Mouse (Mus musculus): ENCODE results near the gene Rho. TPM values are rescaled to one million over a fixed set of nuclear protein-coding genes. Genes with fewer than 3 reads are reported as not detected.
A peak's percentile ranks its signal among the peaks of the same experiment; 100 is the strongest.

Gene Rho
- polyA plus RNA-seq, 1 experiment from 2014 or later = 0.51 TPM

DNA sequence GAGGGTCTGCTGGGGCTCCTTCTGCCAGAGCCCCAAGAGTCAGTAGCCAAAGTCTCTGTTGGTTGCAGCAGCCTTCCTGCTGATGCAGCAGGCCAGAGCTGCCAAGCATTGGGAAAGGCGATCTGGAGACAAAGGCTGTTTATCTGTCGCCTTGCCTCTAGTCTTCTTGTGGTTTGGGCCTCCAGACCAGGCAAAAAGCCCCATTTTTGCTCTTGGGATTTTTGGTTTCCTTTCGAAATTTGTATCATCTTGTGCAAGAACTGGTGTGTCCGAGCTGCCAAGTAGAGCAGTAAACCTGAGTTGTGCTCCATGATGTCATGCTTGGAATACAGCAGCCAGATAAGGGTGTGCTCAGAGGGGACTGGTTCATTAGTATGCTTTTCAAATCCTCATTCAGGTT lies 34.4 kb upstream of the Rho start:
- WGBS = 66% methylated on average over 4 of the region's 4 CpGs
- H3K4me1 ChIP-seq (ENCODE audit: control insufficient read depth, insufficient read depth, low read length) = peaks cover 12% of the 10 kb centered on the region
- no peak overlapping the region for H3K9ac ChIP-seq (ENCODE audit: low read depth, low read length)
- no peaks in the 10 kb centered on the region for H3K9me3 ChIP-seq (ENCODE audit: control insufficient read depth, low read length)
- no peak overlapping the region for H3K4me2 ChIP-seq (ENCODE audit: low read depth, low read length)
- peaks cover 31% of the 10 kb centered on the region for H3K36me3 ChIP-seq (ENCODE audit: control insufficient read depth, insufficient read depth, low read length)
- H3K27me3 ChIP-seq (replicated peaks; ENCODE audit: control insufficient read depth, insufficient read depth, low read length) = no peaks in the 10 kb centered on the region
- no peak for ATAC-seq (ENCODE audit: low read depth)
- peak; percentile 39 for DNase-seq (ENCODE audit: low spot score)
- peak overlapping the region; percentile 16; the same call in 1 of the 2 replicates for H3K27ac ChIP-seq (replicated peaks; ENCODE audit: low read depth, low read length)
- H3K4me3 ChIP-seq (ENCODE audit: low read depth, low read length) = no peak overlapping the region

DNA sequence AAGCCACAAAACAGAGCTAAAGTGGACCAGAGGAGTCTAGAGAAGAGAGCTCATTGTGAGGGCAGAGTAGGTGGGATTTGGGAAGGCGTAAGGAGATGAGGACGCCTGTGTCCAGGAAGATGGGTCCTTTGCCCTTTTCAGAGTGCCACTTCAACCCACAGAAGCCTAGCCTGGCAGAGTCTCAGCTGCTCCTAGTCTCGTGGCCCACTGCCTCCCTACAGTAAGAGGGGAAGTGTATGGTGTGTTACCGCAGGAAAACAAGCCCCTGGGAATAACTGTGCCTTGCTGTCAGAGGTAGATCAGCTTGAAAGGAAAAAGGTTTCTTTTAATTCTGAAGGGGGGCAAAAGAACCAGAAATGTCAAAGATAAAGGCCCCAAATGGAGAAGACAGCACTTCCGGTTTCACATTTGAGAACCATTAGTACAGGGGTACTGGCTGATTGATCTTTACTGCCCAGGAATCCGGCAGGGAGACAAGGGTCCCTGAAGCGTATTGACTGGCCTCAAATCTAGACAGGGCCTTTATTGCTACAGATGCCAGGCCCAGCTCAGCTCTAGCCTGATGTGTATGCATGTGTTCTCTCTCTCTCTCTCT lies 33.5 kb upstream of the Rho start:
- no peak overlapping the region for H3K4me3 ChIP-seq (ENCODE audit: low read depth, low read length)
- DNase-seq (ENCODE audit: low spot score) = no peak
- 59% methylated on average over 7 of the region's 7 CpGs for WGBS
- no peaks in the 10 kb centered on the region for H3K27me3 ChIP-seq (replicated peaks; ENCODE audit: control insufficient read depth, insufficient read depth, low read length)
- ATAC-seq (ENCODE audit: low read depth) = no peak
- no peak overlapping the region for H3K4me2 ChIP-seq (ENCODE audit: low read depth, low read length)
- 0 out of 2 replicates have a peak overlapping the region, but pooled peaks have one; percentile 2 for H3K9ac ChIP-seq (ENCODE audit: low read depth, low read length)
- peaks cover 34% of the 10 kb centered on the region for H3K36me3 ChIP-seq (ENCODE audit: control insufficient read depth, insufficient read depth, low read length)
- H3K27ac ChIP-seq (replicated peaks; ENCODE audit: low read depth, low read length) = no peak overlapping the region
- no peaks in the 10 kb centered on the region for H3K9me3 ChIP-seq (ENCODE audit: control insufficient read depth, low read length)
- H3K4me1 ChIP-seq (ENCODE audit: control insufficient read depth, insufficient read depth, low read length) = peaks cover 12% of the 10 kb centered on the region

DNA sequence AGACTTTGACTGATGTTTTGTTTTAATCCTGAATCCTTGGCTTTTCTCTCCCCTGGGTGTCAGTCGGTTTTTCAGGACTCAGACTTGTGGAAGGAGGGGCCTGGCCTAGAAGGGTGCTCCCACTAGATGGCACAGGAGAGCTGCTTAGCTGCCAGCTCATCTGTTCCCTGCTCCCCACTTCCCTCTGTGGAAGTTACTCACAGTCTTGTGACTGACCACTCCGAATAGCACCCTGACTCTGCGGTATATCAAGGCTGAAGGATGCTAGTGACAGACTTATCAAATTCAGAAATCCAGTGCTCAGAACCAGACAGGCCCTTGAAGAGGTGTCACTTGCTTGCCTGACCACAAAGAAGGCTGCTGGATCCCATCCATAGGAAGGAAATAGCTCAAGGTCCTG lies 30.5 kb upstream of the Rho start:
- H3K27me3 ChIP-seq (replicated peaks; ENCODE audit: control insufficient read depth, insufficient read depth, low read length) = no peaks in the 10 kb centered on the region
- peaks cover 12% of the 10 kb centered on the region for H3K4me1 ChIP-seq (ENCODE audit: control insufficient read depth, insufficient read depth, low read length)
- H3K4me2 ChIP-seq (ENCODE audit: low read depth, low read length) = no peak overlapping the region
- DNase-seq (ENCODE audit: low spot score) (peak; percentile 79), ATAC-seq (ENCODE audit: low read depth) (peak; percentile 79)
- 31% methylated on average over 3 of the region's 3 CpGs for WGBS
- 0 out of 2 replicates have a peak overlapping the region, but pooled peaks have one; percentile 2 for H3K27ac ChIP-seq (replicated peaks; ENCODE audit: low read depth, low read length)
- H3K4me3 ChIP-seq (ENCODE audit: low read depth, low read length) = no peak overlapping the region
- no peaks in the 10 kb centered on the region for H3K9me3 ChIP-seq (ENCODE audit: control insufficient read depth, low read length)
- no peak overlapping the region for H3K9ac ChIP-seq (ENCODE audit: low read depth, low read length)
- peaks cover 19% of the 10 kb centered on the region; the same call in 1 of the 2 replicates for H3K36me3 ChIP-seq (ENCODE audit: control insufficient read depth, insufficient read depth, low read length)

DNA sequence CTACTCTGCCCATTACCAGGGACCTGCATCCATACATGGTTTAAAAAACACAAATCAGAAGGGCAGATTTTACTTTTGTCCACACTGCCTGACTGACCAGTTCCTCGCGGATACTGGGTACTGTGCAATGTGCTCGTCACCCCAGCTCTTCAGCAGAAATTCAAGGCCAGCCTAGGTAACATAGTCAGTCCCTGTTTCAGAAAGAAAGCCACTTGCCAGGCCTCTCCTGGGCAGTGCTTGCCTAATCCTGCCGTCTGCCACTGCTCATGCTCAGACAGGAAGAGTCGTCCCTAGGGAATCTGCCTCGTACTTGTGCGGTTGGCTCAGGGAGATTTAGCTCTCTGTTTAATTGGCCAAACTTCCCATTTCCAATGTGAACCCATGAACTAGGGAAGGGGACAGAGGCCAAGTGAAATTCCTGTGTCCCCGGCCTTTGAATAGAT lies 30.0 kb upstream of the Rho start:
- Histone ChIP-seq H3K9me3 (ENCODE audit: control insufficient read depth, low read length) (no peaks in the 10 kb centered on the region), H3K4me1 (ENCODE audit: control insufficient read depth, insufficient read depth, low read length) (peaks cover 12% of the 10 kb centered on the region), H3K4me3 (ENCODE audit: low read depth, low read length) (no peak overlapping the region), H3K36me3 (ENCODE audit: control insufficient read depth, insufficient read depth, low read length) (peaks cover 22% of the 10 kb centered on the region; the same call in 1 of the 2 replicates), H3K27me3 (replicated peaks; ENCODE audit: control insufficient read depth, insufficient read depth, low read length) (no peaks in the 10 kb centered on the region), H3K4me2 (ENCODE audit: low read depth, low read length) (no peak overlapping the region), H3K9ac (ENCODE audit: low read depth, low read length) (0 out of 2 replicates have a peak overlapping the region, but pooled peaks have one; percentile 21), H3K27ac (replicated peaks; ENCODE audit: low read depth, low read length) (0 out of 2 replicates have a peak overlapping the region, but pooled peaks have one; percentile 2)
- ATAC-seq (ENCODE audit: low read depth) (no peak), DNase-seq (ENCODE audit: low spot score) (peak; percentile 77)
- 61% methylated on average over 8 of the region's 8 CpGs for WGBS

DNA sequence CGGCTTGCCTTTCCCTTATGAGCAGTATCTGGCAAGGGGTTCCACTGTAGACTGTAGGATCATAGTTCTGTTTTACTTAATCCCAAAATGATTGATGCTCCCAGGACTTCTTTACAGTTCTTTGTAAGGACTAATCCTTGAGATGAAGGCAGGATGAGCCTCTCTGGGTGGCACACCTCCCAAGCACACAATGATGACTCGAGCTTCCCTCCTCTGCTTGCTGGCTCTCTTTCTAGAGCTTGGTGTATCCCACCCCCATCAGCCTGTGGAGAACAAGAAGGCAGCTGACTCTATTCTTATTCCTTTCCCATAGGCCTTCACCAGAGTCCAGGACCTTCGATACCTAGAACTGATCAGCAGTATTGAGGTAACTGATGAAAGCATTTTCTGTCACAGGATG lies 29.0 kb upstream of the Rho start:
- DNase-seq (ENCODE audit: low spot score) = no peak
- Histone ChIP-seq H3K27me3 (replicated peaks; ENCODE audit: control insufficient read depth, insufficient read depth, low read length) (no peaks in the 10 kb centered on the region), H3K9ac (ENCODE audit: low read depth, low read length) (no peak overlapping the region), H3K36me3 (ENCODE audit: control insufficient read depth, insufficient read depth, low read length) (peaks cover 30% of the 10 kb centered on the region), H3K4me2 (ENCODE audit: low read depth, low read length) (no peak overlapping the region), H3K4me1 (ENCODE audit: control insufficient read depth, insufficient read depth, low read length) (peaks cover 5% of the 10 kb centered on the region), H3K4me3 (ENCODE audit: low read depth, low read length) (no peak overlapping the region), H3K27ac (replicated peaks; ENCODE audit: low read depth, low read length) (no peak overlapping the region), H3K9me3 (ENCODE audit: control insufficient read depth, low read length) (no peaks in the 10 kb centered on the region)
- ATAC-seq (ENCODE audit: low read depth) = 0 out of 2 replicates have a peak, but pooled peaks have one; percentile 20
- 81% methylated on average over 3 of the region's 3 CpGs for WGBS

DNA sequence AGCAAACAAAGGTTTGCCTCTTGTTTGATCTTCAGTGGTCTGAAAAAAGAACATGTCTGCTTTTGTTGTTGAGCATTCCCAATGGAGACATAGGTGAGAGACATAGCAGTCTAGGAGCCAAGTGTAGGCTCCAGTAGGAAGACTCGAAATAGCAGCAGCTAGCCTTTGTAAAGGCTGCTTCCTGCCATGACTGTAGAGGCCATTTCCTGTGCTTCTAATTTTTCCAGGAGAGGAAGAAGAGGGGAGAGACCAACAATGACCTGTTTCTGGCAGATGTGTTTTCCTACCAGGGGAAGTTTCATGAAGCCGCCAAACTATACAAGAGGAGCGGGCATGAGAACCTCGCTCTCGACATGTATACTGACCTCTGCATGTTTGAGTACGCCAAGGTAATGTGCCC lies 26.0 kb upstream of the Rho start:
- H3K4me1 ChIP-seq (ENCODE audit: control insufficient read depth, insufficient read depth, low read length) = no peaks in the 10 kb centered on the region
- ATAC-seq (ENCODE audit: low read depth) (no peak), DNase-seq (ENCODE audit: low spot score) (no peak)
- H3K36me3 ChIP-seq (ENCODE audit: control insufficient read depth, insufficient read depth, low read length) = peaks cover 26% of the 10 kb centered on the region
- H3K4me2 ChIP-seq (ENCODE audit: low read depth, low read length) = no peak overlapping the region
- H3K9me3 ChIP-seq (ENCODE audit: control insufficient read depth, low read length) = no peaks in the 10 kb centered on the region
- 85% methylated on average over 6 of the region's 6 CpGs for WGBS
- no peaks in the 10 kb centered on the region for H3K27me3 ChIP-seq (replicated peaks; ENCODE audit: control insufficient read depth, insufficient read depth, low read length)
- no peak overlapping the region for H3K4me3 ChIP-seq (ENCODE audit: low read depth, low read length)
- H3K27ac ChIP-seq (replicated peaks; ENCODE audit: low read depth, low read length) = no peak overlapping the region
- H3K9ac ChIP-seq (ENCODE audit: low read depth, low read length) = no peak overlapping the region

DNA sequence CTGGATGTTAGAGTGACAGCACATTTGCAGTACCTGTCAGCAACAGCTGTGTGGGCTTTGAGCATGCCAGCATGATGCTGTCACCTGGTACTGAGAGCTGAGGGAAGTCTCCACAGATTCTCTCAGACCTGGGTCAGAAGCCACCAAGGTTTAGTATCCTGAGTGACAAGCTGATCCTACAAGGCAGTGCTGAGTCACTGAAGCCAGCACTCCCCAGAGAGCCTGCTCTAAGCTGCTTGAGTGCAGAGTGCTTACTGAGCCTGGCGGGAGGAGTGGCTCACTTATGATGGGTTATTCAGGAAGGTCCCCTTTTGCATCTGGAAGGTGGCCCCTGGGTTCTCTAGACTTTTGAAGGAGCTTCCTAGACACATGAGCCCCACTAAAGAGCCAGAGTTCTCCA lies 25.1 kb upstream of the Rho start:
- no peak overlapping the region for H3K27ac ChIP-seq (replicated peaks; ENCODE audit: low read depth, low read length)
- no peaks in the 10 kb centered on the region for H3K27me3 ChIP-seq (replicated peaks; ENCODE audit: control insufficient read depth, insufficient read depth, low read length)
- no peak overlapping the region for H3K4me3 ChIP-seq (ENCODE audit: low read depth, low read length)
- no peak overlapping the region for H3K4me2 ChIP-seq (ENCODE audit: low read depth, low read length)
- peaks cover 26% of the 10 kb centered on the region for H3K36me3 ChIP-seq (ENCODE audit: control insufficient read depth, insufficient read depth, low read length)
- DNase-seq (ENCODE audit: low spot score) (no peak), ATAC-seq (ENCODE audit: low read depth) (no peak)
- no peak overlapping the region for H3K9ac ChIP-seq (ENCODE audit: low read depth, low read length)
- 93% methylated on average over 1 of the region's 1 CpGs for WGBS
- no peaks in the 10 kb centered on the region for H3K9me3 ChIP-seq (ENCODE audit: control insufficient read depth, low read length)
- no peaks in the 10 kb centered on the region for H3K4me1 ChIP-seq (ENCODE audit: control insufficient read depth, insufficient read depth, low read length)

DNA sequence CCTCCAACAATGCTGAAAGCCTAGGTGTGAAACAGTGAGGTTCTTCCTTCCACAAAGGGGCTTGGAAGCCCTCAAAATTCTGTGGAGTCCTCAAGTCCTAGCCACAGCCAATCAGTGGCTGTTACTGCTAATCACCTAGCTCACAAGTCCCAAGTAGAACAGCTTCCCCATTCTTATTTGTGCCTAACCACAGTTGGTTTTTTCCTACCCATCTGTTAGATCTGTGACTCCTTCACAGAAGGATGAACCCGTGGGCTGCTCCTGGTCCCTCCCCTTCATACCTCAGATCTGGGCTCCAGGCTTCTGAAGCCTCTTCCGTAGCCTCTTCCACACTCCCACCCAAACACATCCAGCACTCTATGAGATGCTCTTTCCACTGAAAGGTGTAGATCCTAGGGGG lies 24.7 kb upstream of the Rho start:
- ATAC-seq (ENCODE audit: low read depth) (no peak), DNase-seq (ENCODE audit: low spot score) (no peak)
- H3K9me3 ChIP-seq (ENCODE audit: control insufficient read depth, low read length) = no peaks in the 10 kb centered on the region
- no peak overlapping the region for H3K27ac ChIP-seq (replicated peaks; ENCODE audit: low read depth, low read length)
- no peak overlapping the region for H3K4me3 ChIP-seq (ENCODE audit: low read depth, low read length)
- no peak overlapping the region for H3K4me2 ChIP-seq (ENCODE audit: low read depth, low read length)
- H3K36me3 ChIP-seq (ENCODE audit: control insufficient read depth, insufficient read depth, low read length) = peaks cover 26% of the 10 kb centered on the region
- H3K4me1 ChIP-seq (ENCODE audit: control insufficient read depth, insufficient read depth, low read length) = no peaks in the 10 kb centered on the region
- WGBS = 83% methylated on average over 2 of the region's 2 CpGs
- no peak overlapping the region for H3K9ac ChIP-seq (ENCODE audit: low read depth, low read length)
- H3K27me3 ChIP-seq (replicated peaks; ENCODE audit: control insufficient read depth, insufficient read depth, low read length) = no peaks in the 10 kb centered on the region

DNA sequence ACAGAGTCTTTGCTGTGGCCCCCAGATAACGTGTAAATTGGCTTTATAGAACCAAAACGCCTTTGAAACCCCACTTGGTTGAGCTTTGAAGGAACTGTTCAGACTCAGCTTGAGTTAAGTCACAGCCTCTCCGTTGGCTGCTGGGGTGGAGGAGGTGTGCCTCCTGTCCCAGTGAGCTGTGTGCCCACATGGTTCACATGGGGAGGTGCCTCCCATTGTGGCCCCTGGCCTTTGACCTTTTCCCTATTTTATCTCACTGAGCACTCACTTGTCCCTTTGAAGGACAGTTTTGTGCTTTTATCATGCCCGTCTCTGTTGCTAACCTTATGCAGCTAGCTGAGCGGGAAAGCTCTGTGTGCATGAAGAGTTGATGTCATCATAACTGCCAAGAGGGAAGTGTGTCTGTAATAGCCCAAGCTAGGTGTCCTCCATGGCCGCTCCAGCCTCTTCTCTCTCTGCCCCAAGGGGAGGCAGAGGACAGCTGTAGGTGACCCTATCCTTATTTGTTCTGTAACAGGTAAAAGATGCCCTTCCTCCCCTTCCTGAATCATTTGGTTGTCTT lies 23.0 kb upstream of the Rho start:
- Histone ChIP-seq H3K36me3 (ENCODE audit: control insufficient read depth, insufficient read depth, low read length) (peaks cover 16% of the 10 kb centered on the region), H3K4me1 (ENCODE audit: control insufficient read depth, insufficient read depth, low read length) (no peaks in the 10 kb centered on the region), H3K27me3 (replicated peaks; ENCODE audit: control insufficient read depth, insufficient read depth, low read length) (no peaks in the 10 kb centered on the region), H3K9me3 (ENCODE audit: control insufficient read depth, low read length) (no peaks in the 10 kb centered on the region), H3K4me3 (ENCODE audit: low read depth, low read length) (no peak overlapping the region), H3K27ac (replicated peaks; ENCODE audit: low read depth, low read length) (no peak overlapping the region), H3K4me2 (ENCODE audit: low read depth, low read length) (no peak overlapping the region), H3K9ac (ENCODE audit: low read depth, low read length) (no peak overlapping the region)
- WGBS = 66% methylated on average over 6 of the region's 6 CpGs
- DNase-seq (ENCODE audit: low spot score) = no peak
- ATAC-seq (ENCODE audit: low read depth) = no peak
